Mouse (Mus musculus) left cerebral cortex, postnatal 10 days (tissue): ENCODE data around the gene Fbxo24. TPM values are rescaled to one million over a fixed set of nuclear protein-coding genes. Genes with fewer than 3 reads are reported as not detected.
A peak's percentile ranks its signal among the peaks of the same experiment; 100 is the strongest.

ENCODE experiments used
- DNase-seq, 2 experiments: peaks; one replicate each; pipeline ENCODE4 v3.0.0; 2021 to 2022; ENCODE audit warnings: low spot score in 2 of 2, mixed read lengths in 1 of 2; ENCODE audit errors: extremely low spot score in 1 of 2
- intact Hi-C: fragments of 180-260 bp; cut with DNase I; formaldehyde crosslinking; loops from one replicate; pipeline ENCODE4 v1.15.1; 2025
- total RNA-seq, 2 experiments: library from RNA; stranded (reverse); gene quantifications; 2 replicates each; pipeline ENCODE4 v1.2.3; 2021

Fbxo24 gene
- total RNA-seq, 2 experiments from 2014 or later: 0.19 to 0.26 TPM

DNA sequence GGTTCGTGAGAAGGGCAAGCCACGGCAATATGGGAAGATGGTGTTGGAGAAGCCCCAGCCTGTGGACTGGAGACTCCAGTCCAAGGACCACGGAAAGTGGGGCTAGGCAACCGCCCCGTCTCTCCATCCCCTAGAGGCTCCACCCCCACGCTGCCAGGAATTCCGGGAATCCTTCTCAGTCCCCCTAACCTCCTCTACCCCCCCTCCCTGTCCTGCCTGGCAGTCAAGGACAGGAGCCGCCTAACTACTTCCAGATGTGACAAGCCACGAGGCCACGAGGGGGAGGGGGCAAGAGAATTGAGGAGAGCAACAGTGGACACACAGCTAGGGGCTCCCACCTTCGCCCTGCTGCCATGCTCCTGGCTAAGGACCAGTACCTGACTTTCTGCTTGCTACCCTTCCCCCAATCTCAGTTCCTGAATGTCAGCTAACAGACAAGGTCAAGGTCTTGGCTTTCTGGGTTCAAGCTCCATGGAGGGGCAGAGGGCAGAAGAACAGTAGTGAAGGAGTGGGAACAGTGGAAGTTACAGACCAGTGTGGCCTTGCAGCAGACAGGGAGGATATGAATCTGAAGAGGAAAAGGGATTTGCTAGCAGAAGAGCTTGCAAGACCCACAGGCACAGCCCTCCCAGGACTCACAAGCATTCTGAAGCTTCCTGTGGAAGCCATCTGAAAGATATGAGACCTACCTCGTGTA is 18.1 kb downstream of the Fbxo24 start:
- intact Hi-C loops: no loop called here
- peak in 1 of 2 experiments; percentile 88 for DNase-seq

DNA sequence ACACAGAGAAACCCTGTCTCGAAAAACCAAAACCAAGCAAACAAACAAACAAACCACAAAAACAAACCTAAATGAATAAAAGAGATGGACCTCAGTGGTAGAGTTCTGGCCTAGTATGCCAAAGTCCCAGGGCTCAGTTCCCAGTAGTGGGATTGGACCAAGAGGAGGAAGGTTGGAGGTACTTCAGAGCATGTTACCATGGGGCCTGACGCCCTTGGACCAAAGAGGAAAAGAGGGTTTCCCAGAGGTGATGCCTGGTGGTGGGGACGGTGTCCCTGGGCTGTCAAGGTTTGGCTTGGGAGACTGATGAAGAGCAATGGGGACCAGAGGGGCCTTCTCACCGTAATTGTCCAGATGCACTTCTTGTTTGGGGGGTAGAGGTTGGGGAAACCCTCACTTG is 18.7 kb downstream of the Fbxo24 start:
- DNase-seq: no peak
- intact Hi-C loops: no loop called here

DNA sequence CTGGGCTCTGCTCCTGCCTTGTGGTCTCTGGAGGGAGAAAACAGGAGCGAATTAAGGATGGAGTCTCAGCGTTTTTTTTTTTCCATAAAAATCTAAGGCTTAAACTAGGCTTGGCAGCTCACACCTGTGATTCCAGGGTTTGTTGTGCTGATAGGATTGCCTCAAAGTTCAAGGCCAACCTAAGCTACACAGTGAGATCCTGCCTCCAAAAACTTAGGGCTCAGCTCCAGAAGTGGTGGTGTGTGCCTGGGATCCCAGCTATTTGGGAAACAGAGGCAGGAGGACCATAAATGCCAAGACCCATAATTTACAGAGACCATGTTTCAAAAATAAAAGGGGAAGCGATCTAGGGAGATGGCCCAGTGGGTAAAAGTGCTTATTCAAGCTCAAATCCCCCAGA is 19.5 kb downstream of the Fbxo24 start:
- intact Hi-C loops: no loop called here
- no peak for DNase-seq

DNA sequence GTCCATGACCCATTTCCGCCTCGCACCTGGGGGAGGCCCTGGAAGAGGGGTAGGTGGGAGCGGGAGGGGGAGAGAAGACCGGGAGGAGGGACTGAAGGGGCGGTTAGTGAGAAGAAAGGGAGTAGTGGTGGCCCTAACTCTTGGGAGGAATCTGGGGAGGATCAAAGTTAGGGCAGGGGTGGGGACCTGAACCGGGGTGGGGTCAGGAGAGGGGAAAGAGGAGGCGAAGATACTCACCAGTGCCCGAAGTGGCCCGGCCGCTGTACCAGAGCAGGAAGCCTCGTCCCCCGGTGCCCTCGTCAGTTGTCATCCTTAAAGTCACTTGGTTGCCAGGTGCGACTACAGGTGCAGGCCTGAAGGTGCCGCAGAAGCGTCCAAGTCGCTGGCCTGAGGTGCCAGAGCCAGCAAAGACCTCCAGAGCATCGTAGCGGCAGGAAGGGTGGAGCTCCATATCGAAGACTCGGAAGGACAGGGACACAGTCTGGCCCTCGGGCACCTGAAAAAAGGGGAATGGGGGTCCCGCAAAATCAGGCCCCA is 20.1 kb downstream of the Fbxo24 start:
- no peak for DNase-seq

DNA sequence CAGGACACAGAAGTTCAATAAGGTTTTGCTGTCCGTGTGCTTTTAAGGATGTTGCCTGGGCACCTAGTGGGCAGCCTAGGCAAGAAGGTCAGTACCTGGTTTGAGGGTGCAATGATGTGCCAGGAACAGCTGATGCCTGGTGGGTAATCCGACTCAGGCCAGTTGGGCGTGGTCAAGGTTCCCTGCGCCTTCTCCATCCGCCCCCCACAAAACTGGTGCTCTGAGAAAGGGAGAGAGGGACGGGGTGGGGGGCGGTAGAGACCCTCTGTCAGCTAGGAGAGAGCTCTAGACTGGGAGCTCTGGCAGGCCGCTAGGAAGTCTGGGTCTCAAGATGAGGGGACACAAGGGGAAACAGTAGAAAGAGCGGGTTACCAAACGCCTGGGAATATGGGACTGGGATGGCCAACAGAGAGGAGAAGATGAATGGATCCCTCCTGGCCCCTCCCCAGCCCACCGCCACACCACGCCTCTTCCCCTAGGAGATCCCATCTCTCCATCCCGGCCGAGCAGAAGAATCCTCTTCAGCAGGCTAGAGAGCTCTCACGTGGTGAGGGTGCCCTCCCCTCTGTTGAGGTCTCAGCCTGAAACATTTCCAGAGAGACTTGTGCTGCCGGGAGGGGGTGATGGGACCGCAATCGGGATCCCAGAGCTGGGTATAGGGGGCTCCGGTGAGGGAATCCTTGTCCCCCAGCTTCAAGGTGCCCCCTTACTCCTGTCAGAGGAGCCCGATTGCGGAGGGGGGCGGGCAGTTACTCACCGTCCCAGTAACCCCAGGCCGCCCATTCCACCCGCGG is 20.7 kb downstream of the Fbxo24 start:
- no peak for DNase-seq
- intact Hi-C loops: no loop called here

More for the DNA sequence above, 20.1 kb downstream of the Fbxo24 start:
- intact Hi-C loops: no loop called here

DNA sequence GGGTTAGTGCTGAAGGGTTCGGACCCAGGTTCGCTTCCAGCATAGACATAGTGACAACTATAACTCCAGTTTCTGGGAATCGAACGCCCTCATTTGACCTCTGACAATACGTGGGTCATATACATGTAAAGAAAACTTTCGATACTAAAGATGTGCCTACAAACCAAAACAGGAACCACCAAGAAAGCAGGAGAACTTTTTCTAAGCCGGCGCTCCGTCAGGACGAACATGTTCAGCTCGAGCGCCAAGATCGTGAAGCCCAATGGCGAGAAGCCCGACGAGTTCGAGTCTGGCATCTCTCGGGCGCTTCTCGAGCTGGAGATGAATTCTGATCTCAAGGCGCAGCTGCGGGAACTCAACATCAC is 27.5 kb downstream of the Fbxo24 start:
- intact Hi-C loops: no loop called here
- DNase-seq: no peak

DNA sequence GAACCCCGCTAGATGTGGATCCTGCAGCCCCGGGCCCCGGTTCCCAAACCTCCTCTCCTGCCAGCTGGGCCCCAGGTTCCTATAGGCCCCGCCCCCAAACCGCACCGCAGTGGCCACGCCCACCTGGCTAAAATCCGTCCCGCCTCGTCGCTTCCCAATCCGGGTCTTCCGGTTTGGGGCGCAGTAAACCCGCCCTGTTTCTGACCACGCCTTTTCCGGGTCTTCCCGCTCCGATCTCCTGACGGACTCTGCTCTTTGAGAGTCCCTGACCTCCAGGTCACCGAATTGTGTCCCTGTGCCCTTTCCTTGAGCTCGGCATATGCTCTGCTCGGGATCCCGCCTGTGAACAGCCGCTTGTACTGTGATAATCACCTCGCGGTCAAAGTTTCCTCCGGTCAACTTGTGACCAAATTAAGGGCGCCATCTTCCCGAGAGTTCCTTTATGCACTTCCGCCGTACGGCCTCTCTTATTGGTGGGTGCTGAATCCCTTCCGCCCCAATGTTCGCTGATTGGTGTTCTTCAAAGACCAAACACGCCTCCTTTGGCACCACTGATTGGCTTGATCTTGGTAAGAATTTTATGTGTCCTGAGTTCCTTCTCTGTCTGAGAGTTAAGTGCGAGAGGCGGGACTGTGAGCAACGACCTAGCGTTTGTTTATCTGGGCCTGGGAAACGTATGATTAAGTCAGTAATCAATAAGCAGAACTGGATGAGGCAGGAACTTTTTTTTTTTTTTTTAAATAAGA is 28.0 kb downstream of the Fbxo24 start, which contains the start of gene Mospd3:
Gene Mospd3 (minus strand): TSS at position 440 of the 746 bp plus-strand sequence.
- peak; percentile 95 to 96 for DNase-seq
- intact Hi-C loops: no loop called here

DNA sequence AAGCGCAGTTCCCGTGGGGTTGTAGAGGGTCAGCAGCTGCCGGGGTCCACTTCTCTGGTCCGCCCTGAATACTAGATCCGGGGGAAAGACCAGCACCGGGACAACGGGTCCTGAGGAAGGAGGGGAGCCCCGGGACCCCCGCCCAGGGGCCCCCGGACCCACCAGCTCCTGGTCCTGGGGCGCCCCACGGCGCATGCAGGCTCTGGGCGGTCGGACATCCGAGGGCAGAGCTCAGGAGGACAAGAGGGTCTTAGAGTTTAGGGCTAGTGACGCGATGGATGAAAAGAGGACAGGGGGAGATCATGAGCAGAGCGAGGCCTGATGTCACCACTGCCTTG is 28.6 kb downstream of the Fbxo24 start:
- intact Hi-C loops: no loop called here
- DNase-seq: peak in 1 of 2 experiments; percentile 57

DNA sequence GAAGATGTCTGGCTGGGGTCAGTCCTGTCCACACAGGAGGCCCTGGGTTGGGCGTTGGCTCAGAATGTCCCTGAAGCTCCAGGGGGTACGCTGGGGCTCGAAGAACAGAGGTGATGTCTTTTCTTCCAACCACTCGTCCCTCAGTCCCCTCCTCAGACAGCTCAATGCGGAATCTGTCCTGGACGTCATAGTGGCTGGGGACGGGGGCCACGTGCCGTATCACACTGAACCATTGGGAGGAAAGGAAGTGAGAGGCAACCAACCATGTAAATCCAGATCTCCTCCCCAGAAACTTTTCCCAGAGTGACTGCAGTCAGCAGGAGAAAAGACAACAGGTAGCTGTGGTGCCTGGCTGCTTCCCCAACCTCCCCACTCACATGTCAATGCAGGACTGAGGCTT is 29.2 kb downstream of the Fbxo24 start:
- intact Hi-C loops: no loop called here
- DNase-seq: no peak

DNA sequence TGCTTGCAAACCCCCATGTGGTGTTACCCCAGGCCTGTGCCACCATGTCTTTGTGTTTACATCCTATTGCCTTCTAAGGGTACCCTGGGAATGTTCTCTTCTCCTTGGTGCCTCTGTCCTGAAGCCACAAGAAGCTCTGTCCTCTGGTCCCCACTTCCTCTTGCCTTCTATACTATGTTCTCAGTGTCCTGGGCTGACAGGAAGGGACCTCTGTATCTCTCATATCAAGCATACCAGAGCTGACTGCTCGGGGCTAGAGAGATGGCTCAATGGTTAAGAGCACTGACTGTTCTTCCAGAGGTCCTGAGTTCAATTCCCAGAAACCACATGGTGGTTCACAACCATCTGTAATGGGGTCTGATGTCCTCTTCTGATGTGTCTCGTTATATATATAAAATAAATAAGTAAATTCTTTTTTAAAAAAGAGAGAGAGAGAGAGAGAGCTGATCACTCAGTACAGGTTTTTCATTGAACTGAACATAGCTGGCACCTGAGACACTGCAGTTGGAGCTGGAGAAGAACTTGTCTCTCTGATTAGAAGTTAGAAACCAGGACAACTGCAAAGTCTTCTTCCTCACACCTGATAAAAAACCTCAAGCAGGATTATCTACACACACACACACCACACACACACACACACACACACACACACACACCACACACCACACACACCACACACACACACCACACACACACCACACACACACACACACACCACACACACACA is 30.5 kb downstream of the Fbxo24 start:
- intact Hi-C loops: no loop called here
- DNase-seq: no peak

DNA sequence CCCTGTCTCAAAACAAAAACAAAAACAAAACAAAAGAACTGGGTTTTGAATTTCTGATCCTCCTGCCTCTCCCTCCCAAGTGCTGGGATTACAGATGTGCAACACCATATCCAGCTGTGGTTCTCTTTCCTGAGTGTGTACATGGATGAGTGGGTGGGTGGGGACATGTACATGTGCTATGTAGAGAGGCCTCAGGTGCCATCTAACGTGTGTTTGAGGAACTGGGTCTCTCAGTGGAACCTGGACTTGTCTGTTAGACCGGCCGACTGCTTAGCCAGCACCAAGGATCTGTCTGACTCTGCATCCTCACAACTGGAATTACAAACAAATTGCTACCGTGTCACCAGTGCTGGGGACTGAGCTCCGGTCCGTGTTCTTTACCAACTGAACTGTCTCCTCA is 31.2 kb downstream of the Fbxo24 start:
- intact Hi-C loops: no loop called here
- DNase-seq: no peak

DNA sequence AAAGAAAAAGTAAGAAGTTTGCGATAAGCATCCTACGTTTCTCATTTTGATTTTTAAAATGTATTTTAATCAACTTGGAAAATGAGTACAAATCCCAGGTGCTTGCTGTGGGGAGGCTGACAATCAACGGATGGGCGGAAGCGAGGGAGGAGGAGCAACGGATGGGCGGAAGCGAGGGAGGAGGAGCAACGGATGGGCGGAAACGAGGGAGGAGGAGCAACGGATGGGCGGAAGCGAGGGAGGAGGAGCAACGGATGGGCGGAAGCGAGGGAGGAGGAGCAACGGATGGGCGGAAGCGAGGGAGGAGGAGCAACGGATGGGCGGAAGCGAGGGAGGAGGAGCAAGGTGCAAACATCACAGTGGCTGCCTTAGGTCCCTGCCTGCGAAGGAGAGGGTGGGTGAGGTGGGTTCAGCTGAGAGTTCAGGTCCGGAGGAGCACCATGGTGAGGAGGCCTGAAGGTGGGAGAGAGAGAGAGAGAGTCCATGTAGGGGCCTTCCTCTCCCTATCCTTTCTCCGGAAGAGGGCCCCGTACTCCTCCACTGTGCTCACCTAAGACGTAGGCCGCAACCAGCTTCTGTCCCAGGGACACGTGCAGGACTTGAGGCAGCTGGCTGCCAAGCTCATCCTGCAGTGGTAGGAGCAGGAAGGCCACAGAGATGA is 32.1 kb downstream of the Fbxo24 start:
- intact Hi-C loops: no loop called here
- DNase-seq: no peak

DNA sequence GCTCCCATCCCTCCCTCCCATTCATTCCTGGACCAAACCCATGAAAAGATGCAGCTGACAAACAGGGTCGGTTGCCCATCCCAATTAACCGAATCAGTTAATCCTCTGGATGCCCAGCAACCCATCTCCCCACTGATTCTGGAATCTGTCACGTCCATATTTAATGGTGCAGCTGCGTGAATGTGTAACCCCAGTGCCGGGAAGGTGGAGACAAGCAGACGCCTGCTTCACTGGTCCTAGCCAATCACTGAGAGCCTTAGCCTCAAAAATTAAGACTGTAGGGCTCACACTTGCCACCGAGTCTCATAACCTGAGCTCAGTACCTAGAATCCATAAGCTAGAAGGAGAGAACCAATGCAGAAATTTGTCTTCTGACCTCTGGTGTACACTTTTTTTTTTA is 32.9 kb downstream of the Fbxo24 start:
- intact Hi-C loops: no loop called here
- no peak for DNase-seq

DNA sequence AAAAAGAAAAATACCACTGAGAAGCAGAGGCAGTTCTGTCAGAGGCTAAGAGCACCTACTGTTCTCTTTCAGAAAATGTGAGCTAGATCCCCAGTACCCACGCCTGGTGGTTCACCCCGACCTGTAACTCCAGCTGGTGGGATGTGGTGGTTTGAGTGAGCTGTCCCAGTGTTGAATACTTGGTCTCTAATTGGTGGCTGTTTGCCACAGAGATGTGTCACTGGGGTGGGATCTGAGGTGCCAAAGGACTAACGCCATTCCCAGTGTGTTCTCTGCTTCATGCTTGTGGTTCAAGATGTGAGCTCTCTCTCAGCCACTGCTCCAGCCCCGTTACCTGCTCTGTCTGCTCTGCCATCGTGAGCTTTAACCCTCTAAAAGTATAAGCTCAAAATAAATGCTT is 38.3 kb downstream of the Fbxo24 start:
- intact Hi-C loops: no loop called here
- no peak for DNase-seq

DNA sequence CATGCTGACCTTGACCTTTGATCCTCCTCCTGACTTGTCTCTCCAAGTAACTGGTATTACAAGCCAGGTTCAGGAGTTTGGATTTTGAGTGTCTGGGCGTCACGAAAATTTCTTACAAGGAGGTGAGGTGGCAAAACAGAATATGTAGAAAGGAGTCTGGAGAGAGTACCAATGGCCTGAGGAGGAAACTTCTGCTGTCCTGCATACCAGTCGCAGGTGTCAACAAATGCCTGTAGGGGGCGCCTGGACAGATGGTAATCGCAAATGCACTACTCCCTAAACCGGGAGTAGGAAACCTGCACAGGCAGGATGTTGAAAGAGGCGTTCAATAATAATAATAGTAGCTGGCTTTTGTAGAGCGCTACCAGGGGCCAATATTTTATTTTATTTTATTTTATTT is 43.8 kb downstream of the Fbxo24 start:
- peak in 1 of 2 experiments; percentile 79 for DNase-seq
- intact Hi-C loops: loop anchor here (5.0 kb wide), 1 partner anchor 53 kb away; the partner anchor contains the start of genes Epo and Gnb2

DNA sequence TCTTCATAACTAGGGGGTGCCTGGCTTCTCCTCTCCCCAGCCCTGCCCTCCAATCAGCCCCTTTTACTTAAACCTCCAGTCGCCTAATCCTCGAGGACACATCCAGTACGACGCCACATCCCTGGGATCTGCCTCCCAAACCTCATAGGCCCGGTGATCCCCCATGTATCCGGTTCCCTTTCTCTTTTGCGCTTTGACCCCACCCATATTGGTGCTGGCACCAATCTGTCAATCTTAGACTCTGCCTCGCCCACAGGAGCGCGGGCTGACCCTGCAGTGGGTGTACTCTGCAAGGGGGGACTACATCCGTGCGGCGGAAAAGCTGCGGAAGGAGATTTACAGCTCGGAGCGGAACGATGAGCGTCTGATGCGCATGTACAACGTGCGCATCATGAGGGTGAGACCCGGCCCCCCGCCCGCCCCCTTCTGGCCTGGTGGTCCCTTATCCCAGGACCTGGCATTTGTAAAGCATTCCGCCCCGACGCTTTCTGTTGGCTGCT is 45.1 kb downstream of the Fbxo24 start:
- intact Hi-C loops: no loop called here
- peak; percentile 73 to 76 for DNase-seq

DNA sequence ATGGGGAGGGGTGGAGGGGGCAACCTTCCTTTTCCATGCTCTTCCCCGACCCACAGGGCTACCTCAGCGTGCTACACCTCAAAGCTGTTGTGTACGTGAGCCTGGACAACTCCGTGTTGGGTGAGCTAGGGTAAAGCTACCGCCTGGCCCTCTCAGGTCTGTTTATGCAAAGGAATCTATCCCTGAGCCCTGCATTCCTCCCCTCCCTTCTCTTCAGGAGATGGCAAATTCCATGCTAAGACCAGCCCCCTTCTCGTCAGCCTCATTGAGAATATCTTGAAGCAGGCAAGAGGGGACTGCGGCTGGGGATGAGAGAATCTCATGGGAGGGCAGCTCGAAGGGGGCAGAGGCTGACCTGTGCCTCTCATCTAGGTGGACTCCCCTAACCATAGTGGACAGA is 46.1 kb downstream of the Fbxo24 start:
- intact Hi-C loops: no loop called here
- DNase-seq: no peak

DNA sequence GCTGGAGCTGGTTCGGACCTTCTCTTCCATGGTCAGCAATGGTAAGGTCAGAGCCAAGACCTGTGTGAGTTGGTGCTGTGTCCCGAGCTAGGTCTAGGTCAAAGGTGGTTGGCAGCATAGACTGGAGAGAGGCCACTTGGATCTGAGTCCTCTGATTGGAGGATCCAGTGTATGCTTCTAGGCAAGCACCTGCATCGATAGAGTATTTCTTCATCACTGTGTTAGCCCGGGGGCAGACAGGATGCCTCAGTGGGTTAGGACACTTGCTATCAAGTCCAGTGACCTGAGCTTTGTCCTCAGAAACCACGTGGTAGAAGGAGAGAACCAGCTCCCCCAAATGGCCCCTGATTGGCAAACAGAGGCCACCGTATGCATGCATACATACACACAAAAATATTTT is 48.6 kb downstream of the Fbxo24 start:
- intact Hi-C loops: no loop called here
- DNase-seq: no peak
